Mouse (Mus musculus) bone marrow macrophage, adult 2 months (primary cell): Measurements from ENCODE around the gene Il11.

Source experiments
- CTCF ChIP-seq: IDR thresholded peaks from 2 replicates; pipeline ENCODE4 v1.5.1; 2012; ENCODE audit warnings: low read depth, mild to moderate bottlenecking, low read length, moderate library complexity
- POLR2A ChIP-seq: IDR thresholded peaks from 2 replicates; pipeline ENCODE4 v1.6.1; 2012; ENCODE audit warnings: mild to moderate bottlenecking, low read depth, low read length, borderline replicate concordance

GRCm38 (mm10) chr7:4811842-4812302 is 29.2 kb upstream of the Il11 start:
- no peak for TF ChIP-seq POLR2A
- no peak for TF ChIP-seq CTCF
